Mouse (Mus musculus) spleen, embryonic (tissue): ENCODE results near the gene Cog8.

ENCODE experiments used
- CTCF ChIA-PET: fragments of 350-600 bp; sonication (Branson Sonifier 250); formaldehyde crosslinking; loops from one replicate; lab custom pipeline; 2022; lab: Charles Lee

The Cog8 gene

GRCm38 (mm10) chr8:107056076-107056972 lies at the start of gene Cog8, which contains the start of gene Nip7:
TSS of gene Cog8 (minus strand) at chr8:107056689.
TSS of gene Nip7 (plus strand) at chr8:107056877.
- CTCF ChIA-PET: no interaction called here

- CTCF ChIA-PET: interaction anchor here (0.5 kb wide), 1 partner anchor 91 kb away, joined by 9 read pairs; no protein-coding TSS in a partner anchor
Measured at GRCm38 (mm10) chr8:107104547-107104946, 48.1 kb upstream of the Cog8 start.

- CTCF ChIA-PET: no interaction called here
Measured at GRCm38 (mm10) chr8:107100635-107101034, 44.1 kb upstream of the Cog8 start.

GRCm38 (mm10) chr8:107096366-107097036 lies 40.0 kb upstream of the Cog8 start, which contains the start of gene Terf2:
TSS of gene Terf2 (minus strand) at chr8:107096547.
- CTCF ChIA-PET: no interaction called here

GRCm38 (mm10) chr8:107095717-107096365 lies 39.4 kb upstream of the Cog8 start:
- CTCF ChIA-PET: no interaction called here

- CTCF ChIA-PET: interaction anchor here (0.6 kb wide), 1 partner anchor 77 kb away, joined by 5 read pairs; no protein-coding TSS in a partner anchor
Measured at GRCm38 (mm10) chr8:107090531-107090930, 34.0 kb upstream of the Cog8 start.

- CTCF ChIA-PET: no interaction called here
Measured at GRCm38 (mm10) chr8:107088526-107089063, 32.1 kb upstream of the Cog8 start.

GRCm38 (mm10) chr8:107086018-107086417 lies 29.5 kb upstream of the Cog8 start:
- CTCF ChIA-PET: interaction anchor here (0.7 kb wide), 1 partner anchor 668 kb away, joined by 3 read pairs; no protein-coding TSS in a partner anchor

- CTCF ChIA-PET: no interaction called here
Measured at GRCm38 (mm10) chr8:107085358-107085757, 28.9 kb upstream of the Cog8 start.

- CTCF ChIA-PET: no interaction called here
Measured at GRCm38 (mm10) chr8:107076239-107076888, 19.9 kb upstream of the Cog8 start.

- CTCF ChIA-PET: no interaction called here
Measured at GRCm38 (mm10) chr8:107074128-107074527, 17.6 kb upstream of the Cog8 start.

GRCm38 (mm10) chr8:107073706-107074105 lies 17.2 kb upstream of the Cog8 start:
- CTCF ChIA-PET: interaction anchor here (0.6 kb wide), 1 partner anchor 345 kb away, joined by 5 read pairs; no protein-coding TSS in a partner anchor

GRCm38 (mm10) chr8:107065511-107066496 lies 9.3 kb upstream of the Cog8 start, which contains the start of gene Tmed6:
TSS of gene Tmed6 (minus strand) at chr8:107065644.
- CTCF ChIA-PET: interaction anchor here (0.6 to 0.7 kb wide), 4 partner anchors 8 to 659 kb away, joined by 3 to 7 read pairs (median 3); no protein-coding TSS in a partner anchor

- CTCF ChIA-PET: no interaction called here
Measured at GRCm38 (mm10) chr8:107062613-107063012, 6.1 kb upstream of the Cog8 start.

GRCm38 (mm10) chr8:107056973-107057369 lies 482 bp upstream of the Cog8 start:
- CTCF ChIA-PET: no interaction called here

- CTCF ChIA-PET: no interaction called here
Measured at GRCm38 (mm10) chr8:107052046-107052445, 4.4 kb downstream of the Cog8 start.

GRCm38 (mm10) chr8:107049480-107049879 lies 7.0 kb downstream of the Cog8 start:
- CTCF ChIA-PET: interaction anchor here (0.7 kb wide), 1 partner anchor 157 kb away, joined by 6 read pairs; no protein-coding TSS in a partner anchor

- CTCF ChIA-PET: interaction anchor here (1.1 kb wide), 1 partner anchor 9 kb away, joined by 3 read pairs; no protein-coding TSS in a partner anchor
Measured at GRCm38 (mm10) chr8:107048061-107048941, 8.2 kb downstream of the Cog8 start, which contains the start of gene Pdf. TSS of gene Pdf (minus strand) at chr8:107048614.
